Mouse (Mus musculus) layer of hippocampus, adult 11-12 months (tissue): ENCODE measurements around the gene Fam104a.

Experiments
- DNase-seq: peaks from one replicate; pipeline ENCODE4 v3.0.0; 2022; ENCODE audit warnings: low spot score

Fam104a gene

GRCm38 (mm10) chr11:113630642-113631041, 53.3 kb downstream of the Fam104a start:
- DNase-seq, result no peak

GRCm38 (mm10) chr11:113627785-113628184, 56.2 kb downstream of the Fam104a start:
- no peak for DNase-seq

- no peak for DNase-seq
These were observed 58.5 kb downstream of the Fam104a start for GRCm38 (mm10) chr11:113625437-113625836.

GRCm38 (mm10) chr11:113622028-113622427, 61.9 kb downstream of the Fam104a start:
- no peak for DNase-seq

- no peak for DNase-seq
These were observed 63.0 kb downstream of the Fam104a start for GRCm38 (mm10) chr11:113621001-113621400.

- DNase-seq, result no peak
These were observed 64.4 kb downstream of the Fam104a start for GRCm38 (mm10) chr11:113619420-113620080.

GRCm38 (mm10) chr11:113618672-113619419, 65.1 kb downstream of the Fam104a start, which contains the start of gene Sstr2:
Gene Sstr2 (plus strand): TSS chr11:113619342.
- DNase-seq, result peak; percentile 75

GRCm38 (mm10) chr11:113618303-113618671, 65.7 kb downstream of the Fam104a start:
- no peak for DNase-seq

- DNase-seq, result peak; percentile 82
These were observed 66.6 kb downstream of the Fam104a start for GRCm38 (mm10) chr11:113617132-113617911.

GRCm38 (mm10) chr11:113614476-113614875, 69.5 kb downstream of the Fam104a start:
- DNase-seq, result no peak

GRCm38 (mm10) chr11:113611664-113612611, 72.0 kb downstream of the Fam104a start:
- peak; percentile 63 for DNase-seq
